Mouse (Mus musculus) lung, postnatal 14 days (tissue): ENCODE results near the gene Piezo1.
"Not testable (repeated sequence)": the region's sequence is repeated elsewhere in the genome, so short reads cannot be mapped to it uniquely, and the experiment has no call there.

Experiments used
- DNase-seq: peaks from one replicate; pipeline ENCODE4 v3.0.0; 2021

The Piezo1 gene

GRCm38 (mm10) chr8:122551265-122552051 lies at the start of gene Piezo1:
Gene Piezo1, minus strand, starts transcription at chr8:122551329.
- peak; percentile 98 for DNase-seq

- DNase-seq = no peak
Observed at GRCm38 (mm10) chr8:122600666-122601065, 49.5 kb upstream of the Piezo1 start.

GRCm38 (mm10) chr8:122596031-122596430 lies 44.9 kb upstream of the Piezo1 start:
- no peak for DNase-seq

- no peak for DNase-seq
Observed at GRCm38 (mm10) chr8:122593783-122594507, 42.8 kb upstream of the Piezo1 start.

- DNase-seq = no peak
Observed at GRCm38 (mm10) chr8:122593240-122593639, 42.1 kb upstream of the Piezo1 start.

GRCm38 (mm10) chr8:122586749-122587148 lies 35.6 kb upstream of the Piezo1 start:
- no peak for DNase-seq

GRCm38 (mm10) chr8:122586171-122586570 lies 35.0 kb upstream of the Piezo1 start:
- no peak for DNase-seq

GRCm38 (mm10) chr8:122585411-122585891 lies 34.3 kb upstream of the Piezo1 start:
- no peak for DNase-seq

- no peak for DNase-seq
Observed at GRCm38 (mm10) chr8:122584981-122585380, 33.9 kb upstream of the Piezo1 start.

GRCm38 (mm10) chr8:122580926-122581325 lies 29.8 kb upstream of the Piezo1 start:
- no peak for DNase-seq

GRCm38 (mm10) chr8:122579196-122579595 lies 28.1 kb upstream of the Piezo1 start:
- DNase-seq = no peak

- no peak for DNase-seq
Observed at GRCm38 (mm10) chr8:122577116-122577515, 26.0 kb upstream of the Piezo1 start.

GRCm38 (mm10) chr8:122576648-122577022 lies 25.5 kb upstream of the Piezo1 start, which contains the start of gene Aprt:
Gene Aprt, minus strand, starts transcription at chr8:122576909.
- peak; percentile 96 for DNase-seq

GRCm38 (mm10) chr8:122575735-122576647 lies 24.9 kb upstream of the Piezo1 start:
- DNase-seq = no peak

GRCm38 (mm10) chr8:122575286-122575685 lies 24.2 kb upstream of the Piezo1 start:
- no peak for DNase-seq

GRCm38 (mm10) chr8:122574667-122575251 lies 23.6 kb upstream of the Piezo1 start:
- DNase-seq = no peak

GRCm38 (mm10) chr8:122574264-122574663 lies 23.1 kb upstream of the Piezo1 start:
- DNase-seq = no peak

- no peak for DNase-seq
Observed at GRCm38 (mm10) chr8:122573577-122573976, 22.4 kb upstream of the Piezo1 start.

- not testable (repeated sequence) for DNase-seq
Observed at GRCm38 (mm10) chr8:122573176-122573575, 22.0 kb upstream of the Piezo1 start.

- no peak for DNase-seq
Observed at GRCm38 (mm10) chr8:122572751-122573150, 21.6 kb upstream of the Piezo1 start.

GRCm38 (mm10) chr8:122571750-122572267 lies 20.7 kb upstream of the Piezo1 start:
- no peak for DNase-seq

- no peak for DNase-seq
Observed at GRCm38 (mm10) chr8:122571153-122571552, 20.0 kb upstream of the Piezo1 start.
